Mouse (Mus musculus): ENCODE results near the gene Srp68.

DNA sequence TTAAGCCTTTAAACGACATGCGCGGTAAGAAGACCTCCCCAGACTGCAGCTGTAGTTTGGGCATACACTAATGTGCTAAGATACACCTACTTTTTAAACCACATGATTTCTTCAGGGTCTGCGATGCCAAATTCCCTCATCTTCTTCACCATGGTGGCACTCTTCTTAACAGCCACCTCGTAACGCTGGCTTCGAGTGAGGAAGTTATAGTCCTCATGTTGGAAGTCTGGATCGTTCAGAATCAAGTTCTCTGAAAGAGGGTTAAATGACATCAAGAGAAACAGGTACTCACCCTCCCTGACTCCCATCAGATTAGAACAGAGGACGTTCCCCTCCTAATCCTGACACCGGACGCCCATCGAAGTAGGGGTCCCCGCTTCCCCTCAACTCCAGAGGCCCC lies 75.9 kb downstream of the Srp68 start:
- no peak for TF ChIP-seq TAL1 (IDR thresholded peaks at IDR 0.05; ENCODE audit: low read length)
- TF ChIP-seq GATA1 (IDR thresholded peaks at IDR 0.05; ENCODE audit: low read length): peak; percentile 39; the same call in 1 of the 2 replicates

All from erythroblast, embryonic 14.5 days (primary cell).